Mouse (Mus musculus): ENCODE measurements around the gene Arhgap9.

DNA sequence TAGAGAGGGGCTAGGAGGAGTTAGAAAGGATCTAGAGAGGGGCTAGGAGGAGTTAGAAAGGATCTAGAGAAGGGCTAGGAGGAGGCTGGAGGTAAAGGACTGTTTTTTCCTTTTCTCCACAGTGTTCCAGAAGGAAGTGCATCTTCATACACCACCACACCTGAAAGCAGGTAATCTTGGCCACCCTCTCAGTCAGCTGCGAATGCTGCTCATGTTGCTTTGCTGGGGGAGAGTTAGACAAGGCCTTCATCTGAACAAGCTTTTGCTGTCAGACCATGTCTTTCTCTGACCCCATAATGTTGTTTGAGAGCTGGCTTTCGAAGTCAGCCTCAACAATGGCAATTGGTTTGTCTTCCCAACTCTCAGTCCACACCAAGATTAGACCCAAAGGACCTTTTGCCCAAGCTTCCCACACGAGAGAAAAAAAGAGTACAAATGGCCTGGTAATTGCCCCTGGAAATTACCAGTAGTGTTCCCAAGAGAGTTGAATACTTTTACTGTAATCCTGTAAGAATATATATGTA lies 28.1 kb upstream of the Arhgap9 start:
- no peak for TF ChIP-seq CTCF (IDR thresholded peaks at IDR 0.05; ENCODE audit: borderline replicate concordance, insufficient read depth, low read depth, low read length)
- TF ChIP-seq POLR2A (IDR thresholded peaks at IDR 0.05; ENCODE audit: borderline replicate concordance, insufficient read depth, low read length): no peak

Data from cerebellum, adult 2 months (tissue).